Mouse (Mus musculus): ENCODE measurements around the gene Slc25a14. TPM values are rescaled to one million over a fixed set of nuclear protein-coding genes. Genes with fewer than 3 reads are reported as not detected.

Gene Slc25a14
- 10 to 100 TPM; 10.1 to 13.0 TPM for total RNA-seq (2021)
- long read RNA-seq, experiment 1, partial matches to known transcripts: 0 of 4 reads
- long read RNA-seq, experiment 1, other reads (novel, unspliced or antisense): 4 of 4 reads
- long read RNA-seq, experiment 2, partial matches to known transcripts: 30 of 39 reads
- long read RNA-seq, experiment 2, other reads (novel, unspliced or antisense): 9 of 39 reads

DNA sequence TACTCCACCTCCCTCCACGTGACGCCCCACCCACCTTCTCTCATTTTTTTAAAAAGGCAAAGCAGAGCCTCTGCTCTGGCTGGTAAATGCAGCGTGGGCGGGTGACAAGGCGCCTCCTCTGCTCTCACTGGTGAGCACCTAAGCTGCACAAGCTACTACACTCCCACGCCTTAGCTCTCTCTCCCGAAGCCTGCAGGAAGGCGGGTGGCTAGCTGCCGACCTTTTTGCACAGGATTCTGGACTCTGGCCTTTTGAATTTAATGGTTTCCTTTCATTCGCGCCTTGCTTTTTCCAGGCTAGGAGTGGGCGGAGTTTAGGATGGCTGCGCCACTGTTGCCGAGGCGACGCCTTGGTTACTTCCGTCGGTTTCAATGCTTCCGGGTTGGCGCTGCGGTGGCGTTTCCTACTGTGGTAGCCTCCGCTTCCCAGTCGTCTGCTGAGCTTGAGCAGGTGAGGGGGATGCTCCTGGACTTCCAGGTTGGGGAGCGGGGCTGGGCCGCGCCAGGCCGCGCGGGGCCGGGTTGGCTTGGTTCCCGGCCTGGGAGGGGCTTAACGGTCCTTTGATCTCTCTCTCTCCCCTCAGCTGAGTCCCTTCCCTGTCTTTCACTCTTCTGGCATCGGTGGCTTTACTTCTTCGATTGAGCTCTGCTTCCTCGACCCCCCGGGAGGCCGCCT, at the start of gene Slc25a14:
Slc25a14 (plus strand) TSS at position 35 of the 675 bp plus-strand sequence.
- peak; percentile 56 to 62 for DNase-seq (ENCODE audit: low spot score in 2 of 2)

DNA sequence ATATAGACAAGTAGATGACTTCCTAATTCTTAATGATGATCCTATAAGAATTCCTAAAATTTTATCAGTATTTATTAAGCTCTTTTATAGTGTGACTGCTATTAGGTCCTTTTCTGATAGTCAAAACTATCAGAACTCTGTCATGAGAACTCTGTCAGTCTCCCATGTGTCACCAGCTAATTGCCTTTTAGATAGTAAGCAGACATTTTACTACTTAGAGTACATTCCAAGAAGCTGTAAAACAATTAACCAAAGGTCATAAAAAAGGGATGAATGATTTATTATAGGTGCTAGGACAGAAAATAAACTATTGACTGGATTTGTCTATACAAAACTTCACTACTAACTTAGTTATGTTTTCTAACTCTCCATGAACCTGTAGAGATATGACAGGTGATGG, 39.9 kb upstream of the Slc25a14 start:
- DNase-seq (ENCODE audit: low spot score in 2 of 2): no peak

DNA sequence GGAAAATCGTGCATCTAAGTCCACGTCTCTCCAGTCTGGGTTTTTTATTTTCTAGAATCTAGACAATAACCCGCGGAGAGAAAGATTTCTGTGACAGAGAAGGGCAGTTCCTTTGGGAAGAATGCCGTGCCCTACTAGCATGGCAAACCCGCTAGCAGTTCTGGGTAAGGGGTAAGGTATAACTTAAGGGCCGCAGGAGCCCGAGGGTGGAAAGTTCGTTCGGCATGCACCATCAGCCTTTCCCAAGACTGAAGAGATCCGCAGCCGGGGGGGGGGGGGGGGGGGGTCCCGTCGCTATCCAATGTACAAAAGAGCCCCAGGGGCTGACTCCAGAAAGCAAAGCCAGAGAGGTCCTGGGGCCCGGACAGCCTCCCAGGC, 29.5 kb upstream of the Slc25a14 start:
- DNase-seq (ENCODE audit: low spot score in 2 of 2): peak in 1 of 2 experiments; percentile 3

DNA sequence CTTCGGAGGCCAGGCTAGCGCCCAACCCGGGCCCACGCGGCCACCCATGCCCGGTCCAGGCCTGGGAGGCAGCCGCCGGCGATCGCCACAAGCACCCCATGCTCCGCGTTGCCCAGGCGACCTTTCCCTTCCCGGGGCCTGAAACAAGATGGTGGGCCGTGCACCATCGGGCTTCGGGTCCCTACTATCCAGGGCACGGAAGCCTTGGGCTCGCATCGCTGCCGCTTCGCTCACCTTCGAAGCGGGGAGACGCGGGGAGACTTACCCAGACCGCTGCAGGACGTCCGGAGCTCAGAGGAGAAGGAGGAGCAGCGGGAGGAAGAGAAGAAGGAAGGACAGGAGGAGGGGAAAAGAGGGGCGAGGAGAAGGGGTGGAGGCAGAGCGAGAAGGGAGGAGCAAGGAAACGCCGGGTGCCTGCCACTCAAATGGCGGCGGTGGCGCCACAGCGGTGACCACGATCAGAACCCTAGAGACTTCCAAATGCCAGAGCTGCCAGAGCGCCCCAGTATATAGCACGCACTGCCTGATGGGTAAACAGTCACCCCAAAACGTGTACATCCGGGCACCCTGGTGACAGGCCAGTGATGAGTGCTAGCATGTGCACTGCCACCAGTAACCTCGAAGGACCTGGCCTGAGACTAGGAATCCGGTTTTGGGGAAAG, 29.0 kb upstream of the Slc25a14 start, which contains the start of gene Zfp280c:
Zfp280c (minus strand) TSS at position 406 of the 662 bp plus-strand sequence.
- DNase-seq (ENCODE audit: low spot score in 2 of 2): peak; percentile 53 to 56

DNA sequence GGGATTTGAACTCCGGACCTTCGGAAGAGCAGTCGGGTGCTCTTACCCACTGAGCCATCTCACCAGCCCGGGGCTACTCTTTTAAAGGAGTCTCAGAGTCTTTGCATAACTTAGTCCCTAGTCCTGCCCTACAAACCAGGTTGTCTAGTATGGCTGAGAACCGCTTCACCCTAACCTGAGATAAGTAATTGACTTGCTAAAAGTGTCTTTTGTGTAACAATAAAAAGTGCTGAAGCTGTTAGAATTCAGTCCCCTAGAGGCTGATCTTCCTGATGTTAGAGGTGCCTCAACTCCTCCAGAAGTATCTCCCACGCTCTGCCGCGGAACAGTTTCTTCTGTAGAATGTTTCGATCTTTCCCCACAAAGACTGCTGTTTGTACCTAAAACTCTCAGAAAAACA, 27.2 kb upstream of the Slc25a14 start:
- DNase-seq (ENCODE audit: low spot score in 2 of 2): no peak

DNA sequence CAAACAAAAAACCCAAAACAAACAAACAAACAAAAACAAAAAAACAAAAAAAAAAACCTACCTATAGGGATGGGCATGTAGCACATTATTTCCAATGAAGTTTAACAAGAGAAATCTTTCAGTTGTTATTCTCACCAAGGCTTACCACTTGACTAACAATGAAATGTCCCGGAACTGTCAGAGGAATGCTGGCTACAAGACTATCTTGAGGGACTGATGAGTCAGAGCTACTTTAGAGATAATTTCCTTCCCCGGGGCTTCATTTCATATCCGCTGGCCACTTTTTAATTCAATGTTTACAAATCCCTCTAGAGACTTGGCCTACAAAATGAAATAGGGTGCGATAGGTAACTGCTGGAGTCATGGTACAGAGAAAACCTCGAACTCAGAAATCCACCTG, 26.3 kb upstream of the Slc25a14 start:
- no peak for DNase-seq (ENCODE audit: low spot score in 2 of 2)

DNA sequence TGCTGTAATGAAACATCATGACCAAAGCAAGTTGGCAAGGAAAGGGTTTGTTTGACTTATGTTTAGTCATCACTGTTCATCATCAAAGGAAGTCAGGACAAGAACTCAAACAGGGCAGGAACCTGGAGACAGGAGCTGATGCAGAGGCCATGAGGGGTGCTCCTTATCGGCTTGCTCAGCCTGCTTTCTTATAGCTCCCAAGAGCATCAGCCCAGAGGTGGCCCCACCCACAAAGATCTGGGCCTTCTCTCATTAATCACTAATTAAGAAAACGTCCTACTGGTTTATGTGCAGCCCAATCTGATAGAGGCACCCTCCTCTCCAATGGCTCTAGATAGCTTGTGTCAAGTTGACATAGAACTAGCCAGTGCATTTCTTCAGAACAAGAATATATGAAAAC, 18.3 kb upstream of the Slc25a14 start:
- no peak for DNase-seq (ENCODE audit: low spot score in 2 of 2)

DNA sequence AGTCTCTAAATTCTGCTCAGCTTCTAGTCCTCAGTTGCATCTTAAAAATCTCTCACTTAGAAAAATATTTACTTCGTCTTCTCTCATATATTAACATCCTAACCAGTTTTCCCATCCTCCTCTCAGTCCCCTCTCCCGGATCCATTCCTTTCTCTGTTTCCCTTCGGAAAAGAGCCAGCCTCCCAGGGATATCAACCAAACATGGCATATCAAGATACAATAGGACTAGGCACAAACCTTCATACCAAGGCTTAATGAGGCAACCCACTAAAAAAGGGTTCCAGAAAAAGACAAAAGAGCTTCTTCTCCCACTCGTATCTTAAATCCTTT, 199 bp upstream of the Slc25a14 start:
- DNase-seq (ENCODE audit: low spot score in 2 of 2): no peak

DNA sequence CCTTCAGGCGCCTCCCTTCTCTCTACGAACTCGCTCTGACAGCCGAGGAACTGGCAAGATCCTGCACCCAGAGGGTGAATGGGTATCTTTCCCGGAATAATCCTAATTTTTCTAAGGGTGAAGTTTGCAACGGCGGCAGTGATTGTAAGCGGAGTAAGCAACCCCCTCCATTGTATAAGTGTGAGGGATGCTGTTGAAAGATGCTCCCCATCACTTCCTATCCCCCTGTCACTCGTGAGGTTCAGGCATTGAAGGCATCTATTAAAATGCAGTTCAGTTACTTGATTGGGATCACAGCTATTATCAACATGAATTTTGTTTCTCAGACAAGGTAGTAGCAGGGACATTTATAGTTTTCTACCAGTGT, 824 bp downstream of the Slc25a14 start:
- DNase-seq (ENCODE audit: low spot score in 2 of 2): no peak

DNA sequence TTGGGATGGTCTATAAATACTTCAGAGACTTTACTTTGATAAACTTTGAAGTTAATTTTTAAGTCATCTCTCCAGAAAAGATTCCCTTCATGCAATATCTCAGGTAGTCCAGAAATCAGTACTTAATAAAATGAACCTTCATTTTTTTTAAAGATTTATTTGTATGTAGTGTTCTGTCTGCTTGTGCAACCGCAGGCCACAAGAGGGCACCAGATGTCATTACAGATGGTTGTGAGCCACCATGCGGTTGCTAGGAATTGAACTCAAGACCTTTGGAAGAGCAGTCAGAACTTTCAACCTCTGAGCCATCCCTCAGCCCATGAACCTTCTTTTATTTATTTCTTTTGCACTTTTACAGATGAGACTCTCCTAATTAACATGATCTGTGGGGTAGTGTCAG, 13.8 kb downstream of the Slc25a14 start:
- DNase-seq (ENCODE audit: low spot score in 2 of 2): no peak

DNA sequence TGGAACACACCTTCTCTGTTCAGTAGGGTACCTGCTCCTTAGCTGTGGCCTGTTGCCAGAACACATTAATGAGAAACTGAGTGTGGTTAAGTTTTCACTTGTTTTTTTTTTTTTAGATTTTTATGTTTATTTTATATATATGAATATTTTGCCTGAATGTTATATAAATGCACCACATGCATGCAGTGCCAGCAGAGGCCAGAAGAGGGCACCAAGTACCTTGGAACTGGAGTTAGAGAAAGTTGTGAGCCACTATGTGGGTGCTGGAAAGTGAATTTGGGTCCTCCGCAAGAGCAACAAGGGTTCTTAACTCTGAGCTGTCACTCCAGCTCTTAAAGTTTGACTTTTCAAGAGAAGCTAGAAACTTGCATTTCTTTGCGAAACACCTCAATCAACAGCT, 20.9 kb downstream of the Slc25a14 start:
- peak; percentile 17 to 22 for DNase-seq (ENCODE audit: low spot score in 2 of 2)

DNA sequence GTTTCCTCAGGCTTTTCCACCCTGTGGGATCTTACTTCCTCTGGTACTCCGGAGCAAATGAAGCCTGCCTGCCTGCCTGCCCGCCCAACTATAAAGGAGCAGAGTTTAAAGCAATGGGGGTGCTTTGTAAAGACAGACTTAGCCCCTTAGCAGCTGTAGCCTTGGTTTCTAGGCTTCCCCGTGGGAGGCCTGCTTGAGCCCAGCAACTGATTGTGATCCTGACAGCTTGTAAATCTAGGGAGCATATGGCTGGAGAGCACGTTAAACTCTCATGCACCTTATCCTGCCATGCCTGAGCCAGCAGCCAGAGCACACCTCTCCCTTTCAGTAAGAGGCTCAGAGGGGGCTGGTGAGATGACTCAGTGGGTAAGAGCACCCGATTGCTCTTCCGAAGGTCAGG, 43.6 kb downstream of the Slc25a14 start:
- no peak for DNase-seq (ENCODE audit: low spot score in 2 of 2)

DNA sequence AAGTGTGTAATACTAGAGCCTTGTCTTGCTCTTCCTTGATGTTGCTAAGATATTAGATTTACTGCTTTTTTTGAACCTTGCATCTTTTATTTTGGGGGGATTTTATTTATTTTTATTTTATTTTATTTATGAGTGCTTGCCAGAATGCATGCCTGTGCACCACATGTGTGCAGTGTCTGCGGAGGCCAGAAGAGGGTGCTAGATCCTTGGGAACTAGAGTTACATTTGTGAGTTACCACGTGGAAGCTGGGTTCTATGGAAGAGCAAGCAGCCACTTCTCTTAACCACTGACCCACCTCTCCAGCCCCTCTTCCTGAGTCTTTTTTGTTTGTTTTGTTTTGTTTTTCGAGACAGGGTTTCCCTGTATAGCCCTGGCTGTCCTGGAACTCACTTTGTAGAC, 46.4 kb downstream of the Slc25a14 start:
- DNase-seq (ENCODE audit: low spot score in 2 of 2): no peak

DNA sequence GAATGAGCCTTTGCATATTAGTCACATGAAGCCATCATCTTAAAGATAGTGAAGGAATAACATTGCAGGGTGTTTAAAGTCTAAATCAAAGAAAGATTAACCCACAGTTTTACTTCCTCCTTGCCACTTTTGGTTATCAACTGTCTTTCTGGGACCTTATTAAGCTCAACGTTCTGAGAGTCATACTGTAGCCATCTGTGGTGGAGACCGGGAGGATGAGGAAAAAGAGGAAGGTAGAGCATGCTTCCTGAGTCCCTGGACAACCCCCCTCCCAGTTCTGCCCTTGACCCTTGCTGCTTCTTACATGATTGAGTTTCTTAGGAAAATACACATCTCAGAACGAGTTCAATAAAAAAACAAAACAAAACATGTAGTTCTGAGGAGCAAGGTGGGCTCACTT, 48.5 kb downstream of the Slc25a14 start:
- no peak for DNase-seq (ENCODE audit: low spot score in 2 of 2)

DNA sequence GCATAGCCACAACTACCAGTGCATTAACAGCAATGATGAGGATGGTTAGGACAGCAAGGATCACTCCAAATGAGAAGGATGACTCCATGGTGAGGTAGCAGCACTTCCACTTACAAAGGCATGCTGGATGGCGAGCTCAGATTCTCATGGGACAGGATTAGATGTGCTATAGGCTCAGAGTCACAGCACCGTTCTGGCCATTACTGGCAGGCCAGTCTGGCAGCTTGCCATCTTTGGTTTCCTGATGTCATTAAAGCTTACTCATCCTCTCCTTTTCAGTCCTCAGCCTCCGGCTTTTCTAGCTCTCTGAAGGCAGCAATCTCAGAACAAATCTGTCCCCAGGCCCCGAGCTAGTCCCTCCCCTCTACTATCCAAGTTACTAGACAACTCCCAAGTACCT, 51.0 kb downstream of the Slc25a14 start, which contains the start of gene Gpr119:
Gpr119 (minus strand) TSS at position 308 of the 400 bp plus-strand sequence.
- peak; percentile 25 to 48 for DNase-seq (ENCODE audit: low spot score in 2 of 2)

DNA sequence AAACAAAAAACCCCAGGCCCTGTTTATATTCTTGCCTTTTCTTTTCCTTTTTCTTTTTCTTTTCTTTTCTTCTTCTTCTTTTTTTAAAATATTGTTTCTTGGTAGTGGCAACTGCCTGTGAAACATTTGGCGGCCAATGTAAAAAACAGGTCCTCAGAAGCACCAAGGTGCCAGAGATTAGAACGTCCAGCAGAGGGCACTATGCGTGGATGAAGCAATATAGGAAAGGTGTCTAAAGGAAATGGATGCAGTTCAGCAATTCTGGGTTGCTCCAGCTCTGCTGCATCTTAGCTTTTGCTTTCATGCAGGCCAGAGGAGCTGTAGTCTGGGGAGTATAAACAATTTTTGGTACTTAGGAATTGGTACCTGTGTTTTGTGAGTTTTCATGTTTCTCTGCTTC, 60.2 kb downstream of the Slc25a14 start:
- peak in 1 of 2 experiments; percentile 21 for DNase-seq (ENCODE audit: low spot score in 2 of 2)

DNA sequence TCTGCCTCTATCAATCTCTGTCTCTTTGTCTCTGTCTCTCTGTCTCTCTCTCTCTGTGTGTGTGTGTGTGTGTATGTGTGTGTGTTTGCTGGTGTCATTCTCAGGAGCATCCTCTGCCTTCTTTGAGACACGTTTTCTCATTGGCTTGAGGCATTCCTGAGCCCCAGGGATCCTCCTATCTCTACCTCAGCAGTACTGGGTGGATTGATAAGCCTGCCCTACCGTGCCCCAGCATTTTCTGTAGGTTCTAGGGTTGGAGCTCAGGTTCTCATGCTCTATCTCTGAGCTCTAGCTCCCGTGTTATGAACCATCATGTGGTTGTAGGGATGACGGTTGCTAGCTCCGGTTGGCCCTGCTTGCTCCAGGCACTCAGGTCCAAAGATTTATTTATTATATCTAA, 60.6 kb downstream of the Slc25a14 start:
- no peak for DNase-seq (ENCODE audit: low spot score in 2 of 2)

DNA sequence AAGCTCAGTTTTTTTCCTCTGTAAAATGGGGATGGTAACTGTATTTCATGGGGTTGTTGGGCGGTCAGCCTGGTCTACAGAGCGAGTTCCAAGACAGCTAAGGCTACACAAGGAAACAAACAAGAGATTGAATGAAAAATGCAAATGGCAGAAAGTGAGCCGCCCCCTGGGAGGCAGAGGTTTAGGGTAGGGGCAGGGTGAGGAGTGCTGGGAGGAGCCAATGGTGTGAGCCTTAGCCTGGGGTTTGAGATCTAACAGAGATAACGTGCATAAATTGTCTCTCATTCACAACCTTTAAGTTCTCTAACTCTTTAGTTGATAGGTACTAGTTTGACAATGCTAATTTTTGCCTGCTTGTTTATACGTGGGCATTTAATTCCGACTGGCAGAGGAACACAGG, 71.2 kb downstream of the Slc25a14 start:
- no peak for DNase-seq (ENCODE audit: low spot score in 2 of 2)

DNA sequence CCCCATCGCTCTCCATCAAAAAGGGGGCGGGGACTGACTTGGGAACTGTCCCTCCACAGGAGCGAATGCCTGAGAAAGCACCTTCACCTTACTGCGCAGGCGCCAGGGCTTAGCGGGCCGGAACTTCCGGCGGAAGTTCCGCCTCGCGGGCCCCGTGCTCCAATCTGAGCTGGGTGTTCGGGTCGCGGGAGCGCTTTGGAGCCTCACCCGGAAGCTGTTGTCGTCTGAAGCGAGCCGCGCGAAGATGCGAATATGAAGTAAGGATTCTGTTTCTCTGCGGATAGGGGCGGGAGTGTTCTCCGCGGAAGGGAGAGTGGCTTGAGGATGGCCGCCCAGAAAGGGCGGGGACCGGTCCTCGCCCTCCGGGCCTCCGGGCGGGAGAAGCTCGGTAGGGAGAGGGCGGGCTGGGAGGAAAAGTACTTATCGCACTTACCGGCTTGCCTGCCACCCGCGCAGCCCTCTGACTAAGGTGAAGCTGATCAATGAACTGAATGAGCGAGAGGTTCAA, 71.7 kb downstream of the Slc25a14 start, which contains the start of gene Rbmx2:
Rbmx2 (plus strand) TSS at position 141 of the 508 bp plus-strand sequence.
- peak; percentile 77 to 82 for DNase-seq (ENCODE audit: low spot score in 2 of 2)

DNA sequence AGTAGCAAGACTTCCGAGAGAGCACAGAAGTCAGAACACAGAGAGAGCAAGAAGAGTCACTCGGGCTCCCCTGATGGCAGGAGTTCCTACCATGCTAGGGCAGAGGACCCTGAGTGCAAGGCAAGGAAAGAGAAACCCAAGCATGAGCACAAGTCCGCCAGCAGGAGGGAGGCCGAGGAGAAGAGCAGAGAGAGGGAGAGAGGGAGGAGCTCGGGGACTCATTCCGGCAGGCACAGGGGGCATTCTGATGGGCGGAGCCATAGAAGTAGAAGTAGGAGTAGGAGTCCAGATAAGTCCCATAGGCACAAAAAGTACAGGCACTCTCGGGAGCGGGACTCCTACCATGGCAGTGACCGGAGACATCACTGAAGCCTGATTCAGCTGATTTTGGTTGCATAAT, 86.5 kb downstream of the Slc25a14 start:
- no peak for DNase-seq (ENCODE audit: low spot score in 2 of 2)
